Mouse (Mus musculus) megakaryocyte, adult 5-6 weeks (primary cell): ENCODE data around the gene Rinl. TPM values are rescaled to one million over a fixed set of nuclear protein-coding genes. Genes with fewer than 3 reads are reported as not detected.

ENCODE experiments used
- total RNA-seq, 2 experiments: library from RNA; stranded (forward) in 1 of 2; stranded (reverse) in 1 of 2; fragments of 153-499, 151-499 nt in 1 of 2; fragments of 221-1000, 200-1000 nt in 1 of 2; gene quantifications; 2 replicates each; pipeline versions ENCODE4 v1.2.3 to v1.2.4; 2015 to 2017

Gene Rinl
- total RNA-seq, 2 experiments from 2014 or later = 64.9 to 71.5 TPM

Other genes starting within 250 kb of the Rinl start
- gene Sycn, start 248.1 kb upstream of the Rinl start, total RNA-seq (2015) = not detected in 2 replicates
- not detected in 2 replicates for gene Sycn, start 248.1 kb upstream of the Rinl start, total RNA-seq (2017)
- 1.4 and 2.2 TPM in 2 replicates for gene Nccrp1, start 241.7 kb upstream of the Rinl start, total RNA-seq (2015)
- gene Nccrp1, start 241.7 kb upstream of the Rinl start, total RNA-seq (2017) = 0.26 TPM in 1 of 2 replicates, not detected in the other
- gene Samd4b, start 190.8 kb upstream of the Rinl start, total RNA-seq (2015) = 30.2 and 35.4 TPM in 2 replicates
- gene Samd4b, start 190.8 kb upstream of the Rinl start, total RNA-seq (2017) = 6.1 and 7.1 TPM in 2 replicates
- gene Pak4, start 190.8 kb upstream of the Rinl start, total RNA-seq (2015) = 10.0 and 12.8 TPM in 2 replicates
- 9.9 and 11.7 TPM in 2 replicates for gene Pak4, start 190.8 kb upstream of the Rinl start, total RNA-seq (2017)
- not detected in 2 replicates for gene Acp7, start 157.6 kb upstream of the Rinl start, total RNA-seq (2015)
- not detected in 2 replicates for gene Acp7, start 157.6 kb upstream of the Rinl start, total RNA-seq (2017)
- gene Fbxo27, start 96.1 kb upstream of the Rinl start, total RNA-seq (2015) = 0.58 and 0.93 TPM in 2 replicates
- 0.08 and 0.70 TPM in 2 replicates for gene Fbxo27, start 96.1 kb upstream of the Rinl start, total RNA-seq (2017)
- 1.1 and 1.2 TPM in 2 replicates for gene Fbxo17, start 72.2 kb upstream of the Rinl start, total RNA-seq (2015)
- gene Fbxo17, start 72.2 kb upstream of the Rinl start, total RNA-seq (2017) = 0.26 and 0.77 TPM in 2 replicates
- gene Mrps12, start 47.1 kb upstream of the Rinl start, total RNA-seq (2015) = 67.6 and 79.2 TPM in 2 replicates
- gene Mrps12, start 47.1 kb upstream of the Rinl start, total RNA-seq (2017) = 29.1 and 32.0 TPM in 2 replicates
- 4.8 and 4.9 TPM in 2 replicates for gene Sars2, start 47.0 kb upstream of the Rinl start, total RNA-seq (2015)
- gene Sars2, start 47.0 kb upstream of the Rinl start, total RNA-seq (2017) = 5.6 and 6.9 TPM in 2 replicates
- gene Ccer2, start 32.8 kb upstream of the Rinl start, total RNA-seq (2015) = not detected in 2 replicates
- gene Ccer2, start 32.8 kb upstream of the Rinl start, total RNA-seq (2017) = not detected in 2 replicates
- gene Sirt2, start 22.2 kb upstream of the Rinl start, total RNA-seq (2015) = 70.0 and 73.0 TPM in 2 replicates
- 28.0 and 36.7 TPM in 2 replicates for gene Sirt2, start 22.2 kb upstream of the Rinl start, total RNA-seq (2017)
- 15.5 and 19.5 TPM in 2 replicates for gene Nfkbib, start 21.5 kb upstream of the Rinl start, total RNA-seq (2015)
- gene Nfkbib, start 21.5 kb upstream of the Rinl start, total RNA-seq (2017) = 13.3 and 15.6 TPM in 2 replicates
- gene Hnrnpl, start 19.6 kb downstream of the Rinl start, total RNA-seq (2015) = 275 and 307 TPM in 2 replicates
- gene Hnrnpl, start 19.6 kb downstream of the Rinl start, total RNA-seq (2017) = 187 and 291 TPM in 2 replicates
- 119 TPM in 2 replicates for gene Ech1, start 36.2 kb downstream of the Rinl start, total RNA-seq (2015)
- gene Ech1, start 36.2 kb downstream of the Rinl start, total RNA-seq (2017) = 78.8 and 82.8 TPM in 2 replicates
- gene Lgals4, start 44.9 kb downstream of the Rinl start, total RNA-seq (2015) = 3.1 and 13.4 TPM in 2 replicates
- 5.2 and 5.9 TPM in 2 replicates for gene Lgals4, start 44.9 kb downstream of the Rinl start, total RNA-seq (2017)
- not detected in 2 replicates for gene Lgals7, start 74.9 kb downstream of the Rinl start, total RNA-seq (2015)
- not detected in 2 replicates for gene Lgals7, start 74.9 kb downstream of the Rinl start, total RNA-seq (2017)
- gene Capn12, start 92.5 kb downstream of the Rinl start, total RNA-seq (2015) = not detected in 2 replicates
- gene Capn12, start 92.5 kb downstream of the Rinl start, total RNA-seq (2017) = not detected in 2 replicates
- gene Actn4, start 173.4 kb downstream of the Rinl start, total RNA-seq (2015) = 82.5 and 87.8 TPM in 2 replicates
- 44.7 and 55.1 TPM in 2 replicates for gene Actn4, start 173.4 kb downstream of the Rinl start, total RNA-seq (2017)
- gene Eif3k, start 192.9 kb downstream of the Rinl start, total RNA-seq (2015) = 216 and 241 TPM in 2 replicates
- gene Eif3k, start 192.9 kb downstream of the Rinl start, total RNA-seq (2017) = 340 and 348 TPM in 2 replicates
- 53.8 and 54.4 TPM in 2 replicates for gene Map4k1, start 193.1 kb downstream of the Rinl start, total RNA-seq (2015)
- 44.2 and 60.4 TPM in 2 replicates for gene Map4k1, start 193.1 kb downstream of the Rinl start, total RNA-seq (2017)